Mouse (Mus musculus) E14TG2a.4 (cell line): ENCODE results near the gene Hdhd5.

ENCODE experiments used
- CTCF ChIP-seq: conservative IDR thresholded peaks from 2 replicates; pipeline ENCODE4 v1.5.1; 2014; ENCODE audit warnings: low read length
- POU5F1 ChIP-seq: IDR thresholded peaks from 2 replicates; pipeline ENCODE4 v1.6.1; 2014; ENCODE audit warnings: low read length, borderline replicate concordance

GRCm38 (mm10) chr6:120529123-120529522, 2.0 kb downstream of the Hdhd5 start:
- TF ChIP-seq CTCF (no peak), POU5F1 (no peak)
